Mouse (Mus musculus): ENCODE results near the gene Cachd1. TPM values are rescaled to one million over a fixed set of nuclear protein-coding genes. Genes with fewer than 3 reads are reported as not detected.

The Cachd1 gene
- polyA plus RNA-seq, 1 experiment = 3.9 TPM

DNA sequence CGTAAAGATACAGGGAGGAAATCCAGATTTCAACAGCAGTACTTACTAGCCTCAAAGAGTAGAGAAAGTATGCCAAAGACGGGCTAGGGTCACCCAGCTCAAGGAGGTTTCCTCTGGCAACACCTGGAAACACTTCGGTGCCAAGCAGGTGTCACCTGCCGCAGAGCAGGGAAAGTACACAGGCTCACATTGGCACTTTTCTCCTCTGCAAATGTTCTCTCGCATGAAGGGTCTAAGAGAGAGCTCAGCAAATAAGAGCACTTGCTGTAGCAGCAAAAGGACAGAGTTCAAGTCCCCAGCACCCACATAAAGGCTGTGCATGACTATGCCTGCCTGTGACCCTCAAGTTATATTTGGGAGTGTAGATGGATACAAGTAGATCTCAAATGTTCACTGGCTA is 16.1 kb upstream of the Cachd1 start:
- H3K79me2 ChIP-seq (ENCODE audit: control insufficient read depth, insufficient read depth) = no peaks in the 10 kb centered on the region
- no peak overlapping the region for H3K4me3 ChIP-seq
- no peak overlapping the region for H3ac ChIP-seq (ENCODE audit: control insufficient read depth, insufficient read length)
- no peaks in the 10 kb centered on the region for H3K36me3 ChIP-seq (ENCODE audit: control insufficient read depth, insufficient read depth)
- no peaks in the 10 kb centered on the region for H3K27me3 ChIP-seq (ENCODE audit: control insufficient read depth, insufficient read depth, insufficient read length)
- no peak overlapping the region for H3K4me2 ChIP-seq (ENCODE audit: low read depth)
- no peak for TF ChIP-seq TCF12 (IDR thresholded peaks at IDR 0.05; ENCODE audit: insufficient read depth, poor library complexity, severe bottlenecking)
- TF ChIP-seq POLR2AphosphoS2 (IDR thresholded peaks at IDR 0.05; ENCODE audit: insufficient read length, low read depth) = no peak
- no peak for TF ChIP-seq POLR2A (IDR thresholded peaks at IDR 0.05; ENCODE audit: insufficient read length, low read depth)

DNA sequence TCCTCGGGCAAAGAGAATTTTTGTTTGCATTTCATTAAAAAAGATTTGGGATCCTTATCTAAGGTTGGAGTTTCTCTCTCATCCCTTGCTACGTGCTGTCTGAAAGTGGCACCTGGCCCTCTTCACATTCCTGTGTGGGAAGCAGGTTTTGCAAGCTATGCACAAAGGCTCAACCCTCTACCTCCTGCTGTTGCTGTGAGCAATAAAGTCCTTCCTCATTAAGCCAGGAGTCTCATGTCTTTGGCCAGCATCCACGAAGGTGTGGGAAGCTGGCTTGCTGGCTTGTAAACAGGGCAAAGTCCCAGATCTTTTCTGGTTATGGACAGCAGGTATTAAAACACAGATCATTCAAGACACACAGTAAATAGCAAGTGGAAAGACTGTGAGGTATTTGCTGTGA is 7.9 kb upstream of the Cachd1 start:
- TF ChIP-seq MYOD1 (IDR thresholded peaks at IDR 0.05; ENCODE audit: control insufficient read depth in 1 of 3, insufficient read length in 2 of 3, low read depth in 2 of 3) = no peak
- no peaks in the 10 kb centered on the region for H3K36me3 ChIP-seq (ENCODE audit: control insufficient read depth, insufficient read depth)
- no peak overlapping the region for H3K4me3 ChIP-seq
- no peaks in the 10 kb centered on the region for H3K27me3 ChIP-seq (ENCODE audit: control insufficient read depth, insufficient read depth, insufficient read length)
- no peak overlapping the region for H3ac ChIP-seq (ENCODE audit: control insufficient read depth, insufficient read length)
- no peaks in the 10 kb centered on the region for H3K79me2 ChIP-seq (ENCODE audit: control insufficient read depth, insufficient read depth)
- no peak overlapping the region for H3K4me2 ChIP-seq (ENCODE audit: low read depth)

DNA sequence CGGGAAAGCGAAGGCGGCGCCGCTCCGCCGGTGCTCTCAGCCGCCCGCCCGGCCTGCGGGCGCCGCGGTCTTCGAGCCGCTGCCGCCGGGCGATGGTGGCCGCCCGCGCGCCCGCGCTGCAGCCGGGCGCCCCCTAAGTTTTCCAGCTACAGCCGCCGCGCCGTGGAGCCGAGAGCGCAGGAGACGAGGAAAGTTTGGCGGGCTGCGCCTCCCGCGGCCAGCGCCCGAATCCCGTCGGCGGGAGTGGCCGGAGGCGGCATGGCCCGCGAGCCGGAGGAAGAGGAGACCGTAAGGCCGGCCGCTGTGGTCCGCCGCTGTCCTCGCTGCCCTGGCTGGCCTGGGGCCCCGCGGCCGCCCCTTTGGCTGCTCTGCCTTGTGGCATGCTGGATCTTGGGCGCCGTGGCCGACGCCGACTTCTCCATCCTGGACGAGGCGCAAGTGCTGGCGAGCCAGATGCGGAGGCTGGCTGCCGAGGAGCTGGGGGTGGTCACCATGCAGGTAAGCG is 448 bp downstream of the Cachd1 start:
- H3K79me2 ChIP-seq (ENCODE audit: control insufficient read depth, insufficient read depth) = no peaks in the 10 kb centered on the region
- H3K4me3 ChIP-seq = peak overlapping the region; percentile 37
- TF ChIP-seq MYOG (IDR thresholded peaks at IDR 0.05; ENCODE audit: control insufficient read depth in 1 of 3, insufficient read depth in 1 of 3, insufficient read length in 2 of 3, low read depth in 2 of 3) = no peak
- no peak for TF ChIP-seq E2F4 (IDR thresholded peaks at IDR 0.05; ENCODE audit: insufficient read depth)
- TF ChIP-seq TCF3 (IDR thresholded peaks at IDR 0.05; ENCODE audit: insufficient read length, low read depth) = no peak
- TF ChIP-seq TCF12 (IDR thresholded peaks at IDR 0.05; ENCODE audit: insufficient read depth, poor library complexity, severe bottlenecking) = no peak
- no peak for TF ChIP-seq CEBPB (IDR thresholded peaks at IDR 0.05; ENCODE audit: insufficient read depth, poor library complexity, severe bottlenecking)
- TF ChIP-seq REST (IDR thresholded peaks at IDR 0.05; ENCODE audit: insufficient read depth, insufficient read length) = no peak
- TF ChIP-seq SRF (IDR thresholded peaks at IDR 0.05; ENCODE audit: control insufficient read depth, insufficient read length, low read depth) = no peak
- no peaks in the 10 kb centered on the region for H3K27me3 ChIP-seq (ENCODE audit: control insufficient read depth, insufficient read depth, insufficient read length)
- H3ac ChIP-seq (ENCODE audit: control insufficient read depth, insufficient read length) = peak overlapping the region; percentile 63
- peak overlapping the region; percentile 85 for H3K4me2 ChIP-seq (ENCODE audit: low read depth)
- H3K36me3 ChIP-seq (ENCODE audit: control insufficient read depth, insufficient read depth) = no peaks in the 10 kb centered on the region

DNA sequence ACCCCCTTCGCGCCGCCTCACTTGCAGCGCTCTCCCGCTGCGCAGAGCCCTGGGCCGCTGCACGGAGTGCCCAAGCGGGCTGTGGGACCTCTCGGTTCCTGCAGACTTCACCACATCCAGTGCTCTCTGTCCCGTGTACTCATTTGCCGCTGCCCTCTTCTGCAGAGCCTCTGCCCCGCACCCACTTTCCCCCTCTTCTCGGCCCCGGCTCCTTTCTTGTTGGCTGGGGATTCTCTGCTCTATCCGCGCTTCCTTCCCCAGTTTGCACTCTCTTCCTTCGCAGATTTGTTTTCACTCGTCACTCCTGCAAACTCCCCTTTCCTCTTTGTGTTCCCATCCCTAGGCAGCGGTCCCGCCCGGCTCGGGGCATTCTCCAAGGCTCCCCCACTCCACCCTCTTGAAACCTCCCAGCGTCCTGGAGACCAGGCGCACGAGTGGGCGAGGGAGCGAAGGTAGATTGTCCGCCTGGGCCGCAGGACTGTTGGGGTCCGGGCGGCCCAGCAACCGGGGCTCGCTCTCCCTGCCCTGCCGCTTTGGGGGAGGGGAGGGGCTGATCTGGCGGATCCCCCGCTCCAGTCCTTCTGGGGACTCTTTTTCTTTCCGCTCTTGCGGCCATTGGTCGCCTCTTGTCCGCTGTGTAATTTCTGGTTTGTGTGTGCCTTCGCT is 1.0 kb downstream of the Cachd1 start:
- TF ChIP-seq E2F4 (IDR thresholded peaks at IDR 0.05; ENCODE audit: insufficient read depth) (no peak), POLR2AphosphoS2 (IDR thresholded peaks at IDR 0.05; ENCODE audit: insufficient read length, low read depth) (no peak), SRF (IDR thresholded peaks at IDR 0.05; ENCODE audit: control insufficient read depth, insufficient read length, low read depth) (no peak), MAX (IDR thresholded peaks at IDR 0.05; ENCODE audit: low read depth) (no peak), REST (IDR thresholded peaks at IDR 0.05; ENCODE audit: insufficient read depth, insufficient read length) (no peak), MYOG (IDR thresholded peaks at IDR 0.05; ENCODE audit: control insufficient read depth in 1 of 3, insufficient read depth in 1 of 3, insufficient read length in 2 of 3, low read depth in 2 of 3) (no peak), TCF12 (IDR thresholded peaks at IDR 0.05; ENCODE audit: insufficient read depth, poor library complexity, severe bottlenecking) (no peak), TCF3 (IDR thresholded peaks at IDR 0.05; ENCODE audit: insufficient read length, low read depth) (no peak), POLR2A (IDR thresholded peaks at IDR 0.05; ENCODE audit: insufficient read length, low read depth) (no peak), USF1 (IDR thresholded peaks at IDR 0.05; ENCODE audit: low read depth) (no peak)
- Histone ChIP-seq H3ac (ENCODE audit: control insufficient read depth, insufficient read length) (peak overlapping the region; percentile 63), H3K4me3 (peak overlapping the region; percentile 37), H3K79me2 (ENCODE audit: control insufficient read depth, insufficient read depth) (no peaks in the 10 kb centered on the region), H3K4me2 (ENCODE audit: low read depth) (peak overlapping the region; percentile 85), H3K27me3 (ENCODE audit: control insufficient read depth, insufficient read depth, insufficient read length) (no peaks in the 10 kb centered on the region), H3K36me3 (ENCODE audit: control insufficient read depth, insufficient read depth) (no peaks in the 10 kb centered on the region)

DNA sequence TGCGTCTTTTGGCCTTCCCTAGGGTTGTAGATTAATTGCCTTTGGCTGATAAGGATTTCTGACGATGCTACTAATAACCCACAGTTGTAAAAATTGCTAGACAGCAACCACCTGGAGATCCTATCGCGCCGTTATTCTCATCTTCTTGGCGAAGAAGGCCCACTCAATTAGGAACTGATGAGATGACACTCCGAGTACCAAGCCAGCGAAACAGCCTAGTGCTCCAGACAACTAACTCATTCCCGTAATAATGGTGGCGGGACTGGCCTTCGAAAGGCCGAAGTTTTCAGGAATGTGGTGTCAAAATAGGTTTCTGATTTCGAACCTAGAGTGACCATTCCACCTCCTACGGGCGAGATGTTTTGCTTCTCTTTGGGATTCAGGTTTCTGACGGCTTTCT is 1.6 kb downstream of the Cachd1 start:
- Histone ChIP-seq H3K79me2 (ENCODE audit: control insufficient read depth, insufficient read depth) (no peaks in the 10 kb centered on the region), H3K4me2 (ENCODE audit: low read depth) (peak overlapping the region; percentile 85), H3K4me3 (peak overlapping the region; percentile 37), H3K27me3 (ENCODE audit: control insufficient read depth, insufficient read depth, insufficient read length) (no peaks in the 10 kb centered on the region), H3ac (ENCODE audit: control insufficient read depth, insufficient read length) (peak overlapping the region; percentile 63), H3K36me3 (ENCODE audit: control insufficient read depth, insufficient read depth) (no peaks in the 10 kb centered on the region)
- no peak for TF ChIP-seq POLR2A (IDR thresholded peaks at IDR 0.05; ENCODE audit: insufficient read length, low read depth)
- no peak for TF ChIP-seq REST (IDR thresholded peaks at IDR 0.05; ENCODE audit: insufficient read depth, insufficient read length)
- TF ChIP-seq E2F4 (IDR thresholded peaks at IDR 0.05; ENCODE audit: insufficient read depth) = no peak
- TF ChIP-seq USF1 (IDR thresholded peaks at IDR 0.05; ENCODE audit: low read depth) = no peak
- TF ChIP-seq MYOD1 (IDR thresholded peaks at IDR 0.05; ENCODE audit: control insufficient read depth in 1 of 3, insufficient read length in 2 of 3, low read depth in 2 of 3) = no peak
- TF ChIP-seq POLR2AphosphoS2 (IDR thresholded peaks at IDR 0.05; ENCODE audit: insufficient read length, low read depth) = no peak
- no peak for TF ChIP-seq TCF3 (IDR thresholded peaks at IDR 0.05; ENCODE audit: insufficient read length, low read depth)
- TF ChIP-seq SRF (IDR thresholded peaks at IDR 0.05; ENCODE audit: control insufficient read depth, insufficient read length, low read depth) = no peak
- TF ChIP-seq MYOG (IDR thresholded peaks at IDR 0.05; ENCODE audit: control insufficient read depth in 1 of 3, insufficient read depth in 1 of 3, insufficient read length in 2 of 3, low read depth in 2 of 3) = no peak
- TF ChIP-seq TCF12 (IDR thresholded peaks at IDR 0.05; ENCODE audit: insufficient read depth, poor library complexity, severe bottlenecking) = no peak
- TF ChIP-seq MAX (IDR thresholded peaks at IDR 0.05; ENCODE audit: low read depth) = no peak
